Mouse (Mus musculus): ENCODE results near the gene Fbxw19.
"Not testable (repeated sequence)": the region's sequence is repeated elsewhere in the genome, so short reads cannot be mapped to it uniquely, and the experiment has no call there.

Gene Fbxw19

GRCm38 (mm10) chr9:109495775-109496174, at the start of gene Fbxw19:
Gene Fbxw19, minus strand, starts transcription at chr9:109495875.
- DNase-seq (ENCODE audit: low read depth, low spot score) = not testable (repeated sequence)

- DNase-seq (ENCODE audit: low read depth, low spot score) = no peak
Measured at GRCm38 (mm10) chr9:109523385-109524064, 27.9 kb upstream of the Fbxw19 start.

GRCm38 (mm10) chr9:109449040-109449439, 46.6 kb downstream of the Fbxw19 start, which contains the start of gene Fbxw16:
Gene Fbxw16, minus strand, starts transcription at chr9:109449140.
- DNase-seq (ENCODE audit: low read depth, low spot score) = no peak

GRCm38 (mm10) chr9:109432956-109433355, 62.7 kb downstream of the Fbxw19 start:
- DNase-seq (ENCODE audit: low read depth, low spot score) = peak; percentile 5

All from skeletal muscle tissue, adult 2 months (tissue).